Mouse (Mus musculus): ENCODE results near the gene Mnat1.

DNA sequence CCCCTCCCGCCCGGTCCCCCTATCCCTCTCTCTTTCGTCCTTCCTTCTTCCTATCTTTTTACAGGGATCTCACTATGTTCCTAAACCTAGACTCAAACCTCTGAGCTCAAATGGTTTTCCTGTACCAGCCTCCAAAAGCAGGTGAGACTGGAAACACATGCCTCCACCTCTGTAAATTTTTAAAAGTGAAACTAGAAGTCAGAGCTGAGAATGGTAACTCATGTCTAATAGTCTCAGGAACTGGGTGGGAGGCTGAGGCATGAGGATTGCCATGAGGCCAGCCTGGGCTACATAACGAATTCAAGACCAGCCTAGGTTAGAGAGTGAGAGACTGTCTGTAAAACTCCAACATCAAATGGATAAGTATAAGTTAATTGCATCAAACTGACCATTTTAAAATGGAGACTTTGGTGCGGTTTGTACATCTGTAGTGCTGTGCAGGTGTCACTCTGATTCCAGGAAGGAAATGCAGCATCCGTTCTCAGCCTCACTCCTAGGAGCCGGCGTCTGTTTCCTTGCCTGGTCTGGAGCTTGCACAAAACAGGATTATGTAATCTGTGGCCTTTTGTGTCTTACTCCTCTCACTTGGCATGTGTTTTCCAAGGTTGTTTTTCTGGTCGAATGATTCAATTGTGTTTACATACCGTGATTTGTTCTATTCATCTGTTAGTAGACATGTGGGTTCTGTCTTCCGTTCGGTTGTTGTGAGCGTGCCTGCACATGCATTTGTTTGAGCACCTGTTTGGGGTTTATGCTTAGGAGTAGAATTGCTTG, 39.1 kb downstream of the Mnat1 start:
- TF ChIP-seq POLR2A (IDR thresholded peaks at IDR 0.05; ENCODE audit: control insufficient read depth, low read depth, low read length) (no peak), CTCF (IDR thresholded peaks at IDR 0.05; ENCODE audit: control insufficient read depth, insufficient read depth, insufficient replicate concordance, low read depth, low read length) (no peak)
